ENCODE assay signal across 9 mouse cellular contexts in the genomic region with DNA sequence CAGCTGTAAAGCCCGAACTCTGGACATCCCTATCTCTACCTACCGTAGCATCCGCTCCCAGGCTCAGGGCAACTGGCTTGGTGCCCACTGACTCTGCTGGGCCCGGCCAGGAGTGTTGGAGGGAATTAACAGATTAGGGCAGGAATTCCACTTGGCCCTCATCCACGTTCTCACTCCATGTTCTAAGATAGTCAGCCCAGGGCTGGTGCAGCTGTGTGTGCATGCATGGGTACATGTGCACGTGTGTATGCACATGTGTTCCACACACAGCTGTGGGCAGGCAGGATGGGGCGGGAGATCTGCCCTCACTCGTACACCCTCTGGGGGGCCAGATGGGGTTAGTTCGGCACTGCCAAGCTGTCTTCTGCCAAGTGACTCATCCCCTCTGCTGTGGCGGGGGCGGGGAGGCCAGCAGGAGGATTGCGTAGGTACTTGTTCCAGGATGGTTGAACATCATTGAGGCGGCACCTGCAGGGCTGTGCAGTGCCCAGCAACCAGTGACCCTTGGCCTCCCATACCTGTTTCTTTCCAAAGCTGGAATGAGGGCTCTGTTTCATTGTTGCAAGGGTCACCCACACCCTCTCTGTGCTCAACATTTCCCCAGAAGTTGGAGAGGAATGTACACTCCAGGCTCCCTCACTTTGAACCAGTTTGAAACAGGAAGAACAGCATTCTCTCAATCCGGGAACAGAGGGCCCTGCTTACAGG. TPM values are rescaled to one million over a fixed set of nuclear protein-coding genes. Genes with fewer than 3 reads are reported as not detected.
DNase-seq lines count a peak whose midpoint lies in the region; ATAC-seq and TF ChIP-seq lines count a peak whose summit lies in the region.
"Had no signal": no experiment of that assay in that cellular context is flagged by ENCODE, and none has a peak within 500 bp of the region (broad histone marks: within the 10 kb centered on the region; RNA-seq: fewer than 3 reads in every experiment).

No protein-coding gene starts in this region.

- no peaks in the 10 kb centered on the region for H3K9me3 ChIP-seq in kidney, embryonic 14.5 days (ENCODE audit: control insufficient read depth, low read length)
- no peaks in the 10 kb centered on the region for H3K9me3 ChIP-seq in hindbrain, embryonic 11.5 days (ENCODE audit: control insufficient read depth, low read length)
- H3K9me3 ChIP-seq: midbrain, embryonic 12.5 days had no signal

- H3K36me3 ChIP-seq in kidney, adult 2 months (ENCODE audit: control insufficient read depth, insufficient read depth, low read length) = no peaks in the 10 kb centered on the region
- H3K36me3 ChIP-seq in kidney, embryonic 14.5 days (ENCODE audit: control insufficient read depth, insufficient read depth, low read length) = no peaks in the 10 kb centered on the region
- H3K36me3 ChIP-seq in hindbrain, embryonic 11.5 days (ENCODE audit: control insufficient read depth, insufficient read depth, low read length) = no peaks in the 10 kb centered on the region
- H3K36me3 ChIP-seq: midbrain, embryonic 12.5 days had no signal

- no peak for TF ChIP-seq POLR2A in kidney, adult 2 months (IDR thresholded peaks at IDR 0.05; ENCODE audit: low read depth, low read length)

- ATAC-seq in kidney, embryonic 14.5 days (ENCODE audit: low FRiP score, low TSS enrichment) = no peak
- no peak for ATAC-seq in hindbrain, embryonic 11.5 days (ENCODE audit: low FRiP score)

- H3K4me1 ChIP-seq in kidney, adult 2 months (ENCODE audit: control insufficient read depth, insufficient read depth, low read length) = no peaks in the 10 kb centered on the region; the same call in 1 of the 2 replicates
- H3K4me1 ChIP-seq in kidney, embryonic 14.5 days (ENCODE audit: control insufficient read depth, insufficient read depth, low read length) = no peaks in the 10 kb centered on the region
- H3K4me1 ChIP-seq in hindbrain, embryonic 11.5 days (replicated peaks; ENCODE audit: control insufficient read depth, insufficient read depth, low read length) = no peaks in the 10 kb centered on the region

- H3K4me2 ChIP-seq in kidney, embryonic 14.5 days (replicated peaks; ENCODE audit: low read depth, low read length) = no peak overlapping the region
- H3K4me2 ChIP-seq in hindbrain, embryonic 11.5 days (replicated peaks; ENCODE audit: low read depth, low read length) = no peak overlapping the region
- H3K4me2 ChIP-seq: midbrain, embryonic 12.5 days had no signal

- H3K9ac ChIP-seq in kidney, embryonic 14.5 days (ENCODE audit: low read depth, low read length) = no peak overlapping the region
- no peak overlapping the region for H3K9ac ChIP-seq in hindbrain, embryonic 11.5 days (ENCODE audit: low read depth, low read length)
- H3K9ac ChIP-seq: midbrain, embryonic 12.5 days had no signal

- DNase-seq in kidney, adult 2 months = peak; percentile 52
- DNase-seq in adrenal gland, postnatal 25 days = peak; percentile 72
- DNase-seq in gastrocnemius, postnatal 25 days = peak; percentile 74
- DNase-seq in kidney, postnatal 25 days = peak; percentile 61 to 81
- peak; percentile 57 for DNase-seq in lung, postnatal 14 days
- DNase-seq in thymus, postnatal 10 days (ENCODE audit: low spot score in 2 of 2) = no peak
- no peak for DNase-seq in hindbrain, embryonic 11.5 days (ENCODE audit: low spot score)

- no peak overlapping the region for H3K4me3 ChIP-seq in kidney, adult 2 months (ENCODE audit: insufficient read depth, low read depth, low read length)
- no peak overlapping the region for H3K4me3 ChIP-seq in kidney, embryonic 14.5 days (ENCODE audit: low read length)
- H3K4me3 ChIP-seq in hindbrain, embryonic 11.5 days (ENCODE audit: low read depth, low read length) = no peak overlapping the region
- H3K4me3 ChIP-seq: midbrain, embryonic 12.5 days had no signal

- no peaks in the 10 kb centered on the region for H3K27me3 ChIP-seq in kidney, adult 2 months (replicated peaks; ENCODE audit: control insufficient read depth, insufficient read depth, low read length)
- H3K27me3 ChIP-seq in kidney, embryonic 14.5 days (ENCODE audit: control insufficient read depth, insufficient read depth, low read length) = peaks cover 38% of the 10 kb centered on the region
- H3K27me3 ChIP-seq in hindbrain, embryonic 11.5 days (ENCODE audit: control insufficient read depth, insufficient read depth, low read length) = peaks cover 41% of the 10 kb centered on the region

- WGBS in kidney, adult 2 months = 40% methylated on average over 14 of the region's 14 CpGs
- 76% methylated on average over 12 of the region's 14 CpGs for WGBS in kidney, embryonic 14.5 days
- 80% methylated on average over 14 of the region's 14 CpGs for WGBS in hindbrain, embryonic 11.5 days

- TF ChIP-seq CTCF in kidney, adult 2 months (conservative IDR thresholded peaks at IDR 0.05; ENCODE audit: insufficient read depth, insufficient read length, low read depth, low read length) = no peak

- peak overlapping the region; percentile 36; the same call in 1 of the 2 replicates for H3K27ac ChIP-seq in kidney, adult 2 months (ENCODE audit: insufficient read depth, low read depth, low read length)
- H3K27ac ChIP-seq in kidney, embryonic 14.5 days (ENCODE audit: low read depth, low read length) = no peak overlapping the region
- H3K27ac ChIP-seq in hindbrain, embryonic 11.5 days (ENCODE audit: low read depth, low read length) = no peak overlapping the region
- H3K27ac ChIP-seq: midbrain, embryonic 12.5 days had no signal

RNA-seq across cellular contexts. Expression of a gene that starts 2.6 kb away (rescaled TPM):
- polyA plus RNA-seq in kidney, adult 2 months (2012; rRNA removed) = 3.3 and 3.9 TPM in 2 replicates
- polyA plus RNA-seq in kidney, embryonic 14.5 days (2014; fragmentation: Nextera tagmentation; extraction: Ambion mirVana) = 1.4 and 2.6 TPM in 2 replicates
- total RNA-seq in adrenal gland, postnatal 25 days (2021) = 1.5 and 2.2 TPM in 2 replicates
- total RNA-seq in gastrocnemius, postnatal 25 days (2021) = 1 to 10 TPM in 1 of 2 experiments, under 1 TPM in 1; 0.77 to 2.2 TPM
- 0.81 and 1.2 TPM in 2 replicates for polyA plus RNA-seq in hindbrain, embryonic 11.5 days (2014; fragmentation: Nextera tagmentation; extraction: Ambion mirVana)

RNA-seq across cellular contexts. Expression of a gene that starts 12.1 kb away (rescaled TPM):
- polyA plus RNA-seq in kidney, adult 2 months (2012; rRNA removed) = 0.07 and 0.34 TPM in 2 replicates
- polyA plus RNA-seq in kidney, embryonic 14.5 days (2014; fragmentation: Nextera tagmentation; extraction: Ambion mirVana) = not detected in 2 replicates
- 0.15 TPM in 1 of 2 replicates, not detected in the other for total RNA-seq in adrenal gland, postnatal 25 days (2021)
- 10 to 100 TPM; 11.4 to 12.9 TPM for total RNA-seq in gastrocnemius, postnatal 25 days (2021)
- 0.54 and 0.62 TPM in 2 replicates for polyA plus RNA-seq in hindbrain, embryonic 11.5 days (2014; fragmentation: Nextera tagmentation; extraction: Ambion mirVana)

Comparison
In these comparisons a context has a peak if more than half of its experiments do, and no peak if none do; other contexts are left out.
1. DNase-seq: peak in kidney, adult 2 months (single experiment), adrenal gland, postnatal 25 days (single experiment), gastrocnemius, postnatal 25 days (single experiment), kidney, postnatal 25 days (2 of 2) and lung, postnatal 14 days (single experiment); none in thymus, postnatal 10 days (0 of 2) and hindbrain, embryonic 11.5 days (single experiment).